Mouse (Mus musculus) myocyte (in vitro differentiated cells): Measurements from ENCODE around the gene Tbc1d8b. TPM values are rescaled to one million over a fixed set of nuclear protein-coding genes. Genes with fewer than 3 reads are reported as not detected.

Experiments
- H3K27me3 ChIP-seq: one replicate; pipeline ENCODE4 v1.6.1; 2011; ENCODE audit not compliant: control insufficient read depth, insufficient read depth, insufficient read length
- H3K36me3 ChIP-seq: one replicate; pipeline ENCODE4 v1.6.1; 2011; ENCODE audit not compliant: control insufficient read depth, insufficient read depth
- H3K4me2 ChIP-seq: one replicate; pipeline ENCODE4 v1.6.1; 2011; ENCODE audit warnings: low read depth, control low read depth
- H3K4me3 ChIP-seq: one replicate; pipeline ENCODE4 v1.5.1; 2011; ENCODE audit warnings: mild to moderate bottlenecking, control low read depth, moderate library complexity
- H3K79me2 ChIP-seq: one replicate; pipeline ENCODE4 v1.6.1; 2011; ENCODE audit not compliant: control insufficient read depth, insufficient read depth
- H3ac ChIP-seq: one replicate; pipeline ENCODE4 v1.6.1; 2011; ENCODE audit not compliant: control insufficient read depth, insufficient read length
- CEBPB ChIP-seq: IDR thresholded peaks from 2 replicates; pipeline ENCODE4 v1.6.1; 2011; ENCODE audit warnings: mild to moderate bottlenecking, moderate library complexity; ENCODE audit not compliant: poor library complexity, insufficient read depth, severe bottlenecking
- E2F4 ChIP-seq: IDR thresholded peaks from one replicate; pipeline ENCODE4 v1.6.1; 2011; ENCODE audit warnings: mild to moderate bottlenecking, control low read depth, moderate library complexity; ENCODE audit not compliant: insufficient read depth
- MAX ChIP-seq: IDR thresholded peaks from one replicate; pipeline ENCODE4 v1.6.1; 2011; ENCODE audit warnings: low read depth, mild to moderate bottlenecking, control low read depth
- MYOD1 ChIP-seq, 3 experiments: IDR thresholded peaks; one replicate each; pipeline ENCODE4 v1.6.1; 2011; ENCODE audit warnings: control low read depth in 2 of 3, low read depth in 2 of 3, mild to moderate bottlenecking in 2 of 3, moderate library complexity in 1 of 3; ENCODE audit not compliant: insufficient read length in 2 of 3, control insufficient read depth in 1 of 3
- MYOG ChIP-seq, 3 experiments: IDR thresholded peaks; one replicate each; pipeline ENCODE4 v1.6.1; 2011; ENCODE audit warnings: control low read depth in 2 of 3, low read depth in 2 of 3, mild to moderate bottlenecking in 2 of 3; ENCODE audit not compliant: insufficient read length in 2 of 3, control insufficient read depth in 1 of 3, insufficient read depth in 1 of 3
- POLR2A ChIP-seq: IDR thresholded peaks from one replicate; pipeline ENCODE4 v1.6.1; 2011; ENCODE audit warnings: low read depth, mild to moderate bottlenecking, control low read depth, moderate library complexity; ENCODE audit not compliant: insufficient read length
- POLR2AphosphoS2 ChIP-seq: IDR thresholded peaks from one replicate; pipeline ENCODE4 v1.6.1; 2011; ENCODE audit warnings: low read depth, control low read depth; ENCODE audit not compliant: insufficient read length
- REST ChIP-seq: IDR thresholded peaks from one replicate; pipeline ENCODE4 v1.6.1; 2011; ENCODE audit warnings: mild to moderate bottlenecking, control low read depth, moderate library complexity; ENCODE audit not compliant: insufficient read depth, insufficient read length
- SRF ChIP-seq: IDR thresholded peaks from one replicate; pipeline ENCODE4 v1.6.1; 2011; ENCODE audit warnings: low read depth; ENCODE audit not compliant: control insufficient read depth, insufficient read length
- TCF12 ChIP-seq: IDR thresholded peaks from one replicate; pipeline ENCODE4 v1.6.1; 2011; ENCODE audit warnings: mild to moderate bottlenecking, control low read depth; ENCODE audit not compliant: poor library complexity, insufficient read depth, severe bottlenecking
- TCF3 ChIP-seq: IDR thresholded peaks from one replicate; pipeline ENCODE4 v1.6.1; 2011; ENCODE audit warnings: low read depth, control low read depth; ENCODE audit not compliant: insufficient read length
- USF1 ChIP-seq: IDR thresholded peaks from one replicate; pipeline ENCODE4 v1.6.1; 2011; ENCODE audit warnings: low read depth, mild to moderate bottlenecking, control low read depth, moderate library complexity
- polyA plus RNA-seq: library from polyadenylated mRNA; unstranded; fragments of >200 nt; fragmentation: generic; extraction: Trizol; gene quantifications from one replicate; pipeline ENCODE4 v1.2.1, GENCODE M21; 2012; ENCODE audit warnings: missing spikeins

The Tbc1d8b gene
- polyA plus RNA-seq, 1 experiment, result 1.8 TPM

- Histone ChIP-seq H3K27me3 (no peaks in the 10 kb centered on the region), H3ac (no peak within 1 kb of the TSS), H3K79me2 (no peaks in the 10 kb centered on the region), H3K36me3 (no peaks in the 10 kb centered on the region), H3K4me3 (no peak within 1 kb of the TSS), H3K4me2 (peak within 1 kb of the TSS; percentile 18)
- no peak for TF ChIP-seq MYOD1 (IDR thresholded peaks at IDR 0.05; ENCODE audit: control insufficient read depth in 1 of 3, insufficient read length in 2 of 3, low read depth in 2 of 3)
- no peak for TF ChIP-seq CEBPB
- TF ChIP-seq MYOG (IDR thresholded peaks at IDR 0.05; ENCODE audit: control insufficient read depth in 1 of 3, insufficient read depth in 1 of 3, insufficient read length in 2 of 3, low read depth in 2 of 3), result no peak
- no peak for TF ChIP-seq MAX
- no peak for TF ChIP-seq REST
- no peak for TF ChIP-seq TCF3
- no peak for TF ChIP-seq TCF12
- TF ChIP-seq SRF, result no peak
- no peak for TF ChIP-seq POLR2AphosphoS2
- no peak for TF ChIP-seq E2F4
- TF ChIP-seq POLR2A, result no peak
- no peak for TF ChIP-seq USF1
Measured at GRCm38 (mm10) chrX:139782278-139783044, 97.7 kb downstream of the Tbc1d8b start, which contains the start of gene Ripply1. Ripply1 (minus strand) TSS chrX:139782353.

GRCm38 (mm10) chrX:139783045-139783422 is 98.2 kb downstream of the Tbc1d8b start:
- Histone ChIP-seq H3K4me2 (peak overlapping the region; percentile 18), H3K4me3 (no peak overlapping the region), H3K79me2 (no peaks in the 10 kb centered on the region), H3K27me3 (no peaks in the 10 kb centered on the region), H3ac (no peak overlapping the region), H3K36me3 (no peaks in the 10 kb centered on the region)
- TF ChIP-seq REST (no peak), TCF12 (no peak), SRF (no peak), USF1 (no peak), MAX (no peak), MYOD1 (IDR thresholded peaks at IDR 0.05; ENCODE audit: control insufficient read depth in 1 of 3, insufficient read length in 2 of 3, low read depth in 2 of 3) (no peak), MYOG (IDR thresholded peaks at IDR 0.05; ENCODE audit: control insufficient read depth in 1 of 3, insufficient read depth in 1 of 3, insufficient read length in 2 of 3, low read depth in 2 of 3) (no peak), E2F4 (no peak), TCF3 (no peak), POLR2AphosphoS2 (no peak), CEBPB (no peak)

GRCm38 (mm10) chrX:139785764-139786163 is 101.0 kb downstream of the Tbc1d8b start:
- Histone ChIP-seq H3K36me3 (no peaks in the 10 kb centered on the region), H3K4me3 (no peak overlapping the region)

GRCm38 (mm10) chrX:139794072-139794845 is 109.5 kb downstream of the Tbc1d8b start:
- Histone ChIP-seq H3ac (no peak overlapping the region), H3K36me3 (no peaks in the 10 kb centered on the region), H3K4me2 (no peak overlapping the region), H3K79me2 (no peaks in the 10 kb centered on the region), H3K27me3 (no peaks in the 10 kb centered on the region), H3K4me3 (no peak overlapping the region)
- TF ChIP-seq TCF12 (no peak), MAX (no peak), SRF (no peak), MYOG (IDR thresholded peaks at IDR 0.05; ENCODE audit: control insufficient read depth in 1 of 3, insufficient read depth in 1 of 3, insufficient read length in 2 of 3, low read depth in 2 of 3) (no peak), CEBPB (no peak), MYOD1 (IDR thresholded peaks at IDR 0.05; ENCODE audit: control insufficient read depth in 1 of 3, insufficient read length in 2 of 3, low read depth in 2 of 3) (no peak)

More at GRCm38 (mm10) chrX:139785764-139786163, 101.0 kb downstream of the Tbc1d8b start:
- Histone ChIP-seq H3ac (no peak overlapping the region), H3K27me3 (no peaks in the 10 kb centered on the region), H3K79me2 (no peaks in the 10 kb centered on the region), H3K4me2 (no peak overlapping the region)
- TF ChIP-seq TCF12 (no peak), TCF3 (no peak), POLR2AphosphoS2 (no peak), SRF (no peak), USF1 (no peak), MYOG (IDR thresholded peaks at IDR 0.05; ENCODE audit: control insufficient read depth in 1 of 3, insufficient read depth in 1 of 3, insufficient read length in 2 of 3, low read depth in 2 of 3) (no peak), E2F4 (no peak)
